Mouse (Mus musculus): ENCODE results near the gene Phlpp1.

DNA sequence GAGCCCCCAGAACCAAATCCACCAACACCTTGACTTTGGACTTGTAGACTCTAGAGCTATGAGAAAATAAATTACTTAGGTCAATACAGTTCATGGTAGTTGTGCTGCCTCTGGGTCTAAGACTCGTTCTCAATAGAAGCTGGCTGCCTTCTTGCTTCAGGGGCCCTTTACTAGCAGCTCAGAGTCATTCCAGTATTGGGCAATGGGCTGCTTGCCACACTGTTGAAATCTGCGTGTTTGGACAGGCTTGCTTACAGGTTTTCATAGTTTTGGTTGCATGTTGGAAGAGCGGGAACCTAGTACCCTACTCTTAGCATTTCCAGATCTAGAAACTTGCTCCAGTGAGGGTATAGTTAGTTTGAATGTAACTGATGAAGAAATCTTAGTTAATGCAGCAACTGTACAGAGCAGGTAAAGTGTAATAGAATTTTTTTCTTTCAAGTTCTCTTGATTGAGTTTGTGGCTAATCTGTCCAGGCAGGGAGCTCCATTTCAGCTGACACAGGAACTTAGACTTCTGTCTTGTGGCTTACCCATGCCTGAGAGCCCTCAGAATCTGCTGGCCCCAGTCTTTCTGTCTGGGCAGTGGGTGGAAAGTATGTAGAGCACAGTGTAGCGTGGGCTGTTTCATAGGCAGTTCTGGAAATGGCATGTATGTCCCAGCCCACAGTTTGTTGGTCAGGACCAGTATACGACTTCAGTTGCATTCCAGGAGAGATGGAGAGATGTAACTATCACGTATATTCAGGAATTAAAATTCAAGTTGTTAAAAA lies 96.7 kb downstream of the Phlpp1 start:
- TF ChIP-seq CTCF (IDR thresholded peaks at IDR 0.05; ENCODE audit: insufficient read depth, low read depth, low read length) (no peak), POLR2A (IDR thresholded peaks at IDR 0.05; ENCODE audit: insufficient read depth, low read depth, low read length) (no peak)
